Mouse (Mus musculus): ENCODE data around the gene Synpo2l.

GRCm38 (mm10) chr14:20646381-20646780, 21.8 kb downstream of the Synpo2l start:
- no peak for TF ChIP-seq CTCF (IDR thresholded peaks at IDR 0.05; ENCODE audit: extremely low read depth, insufficient read depth, insufficient read length, insufficient replicate concordance)
- TF ChIP-seq POLR2A (IDR thresholded peaks at IDR 0.05; ENCODE audit: low read depth, low read length), result no peak

All from spleen, adult 2 months (tissue).